Mouse (Mus musculus) adipocyte (in vitro differentiated cells): ENCODE results near the gene Bag6.
"Not testable (repeated sequence)": the region's sequence is repeated elsewhere in the genome, so short reads cannot be mapped to it uniquely, and the experiment has no call there.

Experiments used
- DNase-seq: peaks from one replicate; pipeline ENCODE4 v3.0.0-alpha.2; 2016; ENCODE audit warnings: low spot score

Gene Bag6

DNA sequence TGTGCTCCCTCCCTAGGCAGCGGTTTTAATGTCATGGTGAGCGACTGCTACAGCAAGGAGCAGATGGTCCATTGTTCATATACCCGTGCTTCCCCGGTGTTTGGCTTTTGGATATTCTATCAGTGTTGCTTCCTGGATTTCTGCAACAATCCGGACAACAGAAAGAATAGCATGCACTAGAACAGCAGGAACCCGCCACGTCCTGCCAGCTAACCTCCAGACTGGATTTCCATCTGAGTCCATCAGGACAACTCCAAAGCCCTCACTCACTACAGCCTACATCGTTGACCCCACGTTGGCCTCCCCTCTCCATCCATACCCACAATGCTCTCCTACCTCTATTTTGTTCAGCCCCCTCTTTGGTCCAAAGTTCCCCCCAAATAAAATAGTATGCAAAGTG, 23.2 kb upstream of the Bag6 start:
- DNase-seq = no peak

DNA sequence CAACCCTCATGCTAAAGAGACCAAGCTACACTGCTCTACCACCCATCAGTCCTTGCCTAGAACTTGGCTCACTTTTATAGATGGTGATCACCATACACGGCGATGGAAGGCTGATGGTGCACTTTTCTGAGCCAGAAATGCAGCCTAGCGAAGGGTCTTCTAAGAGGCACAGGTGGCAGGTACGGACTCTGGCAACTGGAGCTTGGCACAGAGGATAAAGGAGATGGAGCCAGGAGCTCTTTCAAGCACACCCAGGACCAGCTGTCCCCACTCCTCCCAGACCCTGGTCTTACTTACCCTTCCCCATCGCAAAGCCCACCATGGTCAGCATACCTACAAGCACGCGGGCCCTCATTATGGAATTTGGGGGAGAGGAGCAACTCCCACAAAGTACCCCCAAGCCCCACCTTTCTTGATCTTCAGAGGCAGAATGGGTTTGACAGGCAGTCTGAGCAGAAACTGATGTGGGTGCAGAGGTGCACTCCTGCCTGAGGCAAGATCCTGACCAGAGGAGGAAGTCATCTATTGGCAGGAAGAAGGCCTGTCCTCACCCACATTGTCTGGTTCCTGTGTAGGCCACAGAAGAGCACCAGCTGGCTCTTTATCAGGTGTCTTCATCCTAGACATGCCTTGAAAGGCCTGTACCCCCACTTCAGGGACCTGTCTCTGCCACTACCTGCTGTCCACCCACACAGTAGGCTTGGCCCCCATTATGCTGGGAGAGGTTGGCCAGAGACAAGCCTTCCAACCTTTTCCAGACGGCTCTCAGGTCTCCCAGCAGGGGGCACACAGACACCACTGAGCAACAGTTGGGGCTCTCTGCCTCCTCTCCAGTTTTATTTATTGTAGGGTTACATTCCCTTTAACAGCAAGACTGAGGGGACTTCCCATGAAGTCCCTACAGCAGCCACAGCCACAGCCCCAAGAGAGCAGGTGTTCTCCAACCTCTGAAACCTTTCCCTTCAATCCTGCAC, 19.6 kb upstream of the Bag6 start, which contains the start of gene Ly6g5b:
TSS of gene Ly6g5b (minus strand) at position 383 of the 974 bp plus-strand sequence.
- DNase-seq = peak; percentile 32

DNA sequence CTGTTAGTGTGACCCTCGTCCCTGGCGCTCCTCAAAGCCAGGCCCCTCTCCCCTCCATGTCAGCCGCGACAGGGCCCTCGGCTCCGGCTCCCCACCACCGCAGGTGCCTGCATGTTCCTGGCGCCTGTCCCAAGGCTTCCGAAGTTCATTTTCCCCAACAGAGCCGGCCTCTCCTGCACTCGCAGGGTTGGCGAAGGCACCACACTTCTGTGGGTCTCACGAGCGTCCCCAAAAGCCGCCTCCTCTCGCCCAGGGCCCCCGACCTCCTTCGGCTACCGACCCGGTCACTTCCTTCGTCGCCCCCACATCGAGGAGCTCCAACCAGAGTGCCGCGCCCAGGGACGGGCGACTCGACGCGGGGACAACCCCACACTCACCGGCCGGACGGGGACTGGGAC, 14.2 kb upstream of the Bag6 start:
- peak; percentile 62 for DNase-seq

DNA sequence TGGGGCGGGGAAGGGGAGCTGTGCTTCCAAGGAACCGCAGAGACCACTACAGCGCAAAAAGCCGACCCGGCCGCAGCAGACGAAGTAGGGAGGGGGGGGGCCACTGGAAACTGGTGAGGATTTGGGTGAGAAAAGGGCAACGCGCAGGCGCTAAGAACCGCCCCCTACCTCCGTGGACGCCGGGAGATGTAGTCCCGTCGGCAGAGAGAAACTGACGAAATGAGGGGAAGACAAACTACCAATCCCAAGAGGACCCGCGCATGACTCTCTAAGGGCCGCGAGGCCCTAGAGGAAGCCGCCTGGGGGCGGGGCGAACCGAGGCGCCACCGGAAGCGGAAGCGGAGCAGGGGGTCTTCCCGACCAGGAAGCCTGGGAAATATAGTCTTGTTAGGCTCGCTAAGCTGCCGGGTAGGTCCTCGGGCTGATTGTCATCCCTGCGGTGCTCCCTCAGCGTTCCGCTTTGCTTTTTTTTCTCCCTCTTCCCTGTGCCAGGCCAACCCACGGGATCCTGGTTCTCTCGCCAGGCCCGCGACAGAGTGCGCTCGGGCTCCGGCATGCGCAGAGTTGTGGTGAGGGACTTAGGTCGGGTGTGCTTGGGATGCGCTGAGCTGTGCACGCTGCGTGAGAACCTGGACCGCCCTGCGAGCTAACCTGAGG, 13.7 kb upstream of the Bag6 start, which contains the start of gene Gpank1:
TSS of gene Gpank1 (plus strand) at position 313 of the 657 bp plus-strand sequence.
- DNase-seq = peak; percentile 100

DNA sequence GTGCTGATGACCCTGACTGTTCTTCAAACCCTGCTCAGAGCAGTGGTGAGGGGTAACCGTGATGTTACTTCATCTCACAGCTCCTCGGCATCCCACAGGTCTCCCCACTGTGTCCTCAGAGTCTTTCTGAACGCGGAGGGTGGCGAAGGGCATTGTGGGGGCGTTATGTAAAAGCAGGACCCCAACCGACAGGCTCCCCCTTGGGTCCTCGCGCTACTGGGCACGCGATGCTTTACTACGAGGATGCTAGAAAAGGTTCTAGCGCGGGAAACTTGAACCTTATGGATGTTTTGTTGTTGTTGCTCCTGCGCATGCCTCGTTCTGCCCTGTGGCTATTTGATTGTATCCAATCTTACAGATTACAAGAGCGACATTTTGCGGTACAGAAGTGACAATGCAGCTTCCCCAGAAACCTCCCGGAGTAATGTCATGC, 13.1 kb upstream of the Bag6 start, which contains the start of gene Csnk2b:
TSS of gene Csnk2b (minus strand) at position 183 of the 433 bp plus-strand sequence.
- DNase-seq = peak; percentile 95

DNA sequence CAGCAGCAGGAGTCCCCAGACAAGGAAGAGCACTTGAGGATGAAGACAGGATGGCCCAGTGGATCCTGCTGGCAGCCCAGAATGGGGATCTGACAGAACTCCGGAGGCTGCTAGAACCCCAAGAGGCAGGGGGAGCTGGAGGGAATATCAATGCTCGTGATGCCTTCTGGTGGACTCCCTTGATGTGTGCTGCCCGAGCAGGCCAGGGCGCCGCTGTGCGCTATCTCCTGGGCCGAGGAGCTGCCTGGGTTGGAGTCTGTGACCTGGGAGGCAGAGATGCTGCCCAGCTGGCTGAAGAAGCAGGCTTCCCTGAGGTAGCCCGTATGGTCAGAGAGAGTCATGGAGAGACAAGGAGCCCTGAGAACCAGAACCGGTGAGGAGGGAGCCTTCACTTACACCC, 11.7 kb upstream of the Bag6 start:
- not testable (repeated sequence) for DNase-seq

DNA sequence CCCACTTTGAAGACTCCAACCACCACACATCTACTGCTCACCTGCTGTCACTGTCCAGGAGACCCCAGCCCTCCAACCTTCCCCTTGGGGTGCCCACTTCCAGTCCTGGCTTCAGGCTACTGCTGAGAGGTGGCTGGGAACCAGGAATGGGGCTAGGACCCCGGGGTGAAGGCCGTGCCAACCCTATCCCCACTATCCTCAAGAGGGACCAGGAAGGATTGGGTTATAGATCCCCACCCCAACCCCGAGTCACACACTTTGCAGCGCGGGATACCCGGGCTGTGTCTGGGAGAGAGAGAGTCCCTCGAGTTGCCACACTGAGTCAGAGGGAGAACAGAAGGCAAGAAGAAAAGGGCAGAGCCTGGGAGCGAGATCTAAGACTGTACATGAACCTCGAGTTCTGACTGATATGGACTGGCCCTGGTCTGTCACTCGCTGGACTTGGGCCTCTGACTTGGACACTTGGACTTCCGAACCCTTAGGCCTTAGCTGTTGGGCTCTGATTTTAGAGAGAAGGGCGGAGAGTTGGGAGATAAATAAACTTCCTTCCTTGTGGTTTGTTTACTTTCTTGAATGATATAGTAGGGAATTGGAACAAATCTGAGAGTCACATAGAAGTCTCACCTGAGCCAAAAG, 10.6 kb upstream of the Bag6 start:
- not testable (repeated sequence) for DNase-seq

DNA sequence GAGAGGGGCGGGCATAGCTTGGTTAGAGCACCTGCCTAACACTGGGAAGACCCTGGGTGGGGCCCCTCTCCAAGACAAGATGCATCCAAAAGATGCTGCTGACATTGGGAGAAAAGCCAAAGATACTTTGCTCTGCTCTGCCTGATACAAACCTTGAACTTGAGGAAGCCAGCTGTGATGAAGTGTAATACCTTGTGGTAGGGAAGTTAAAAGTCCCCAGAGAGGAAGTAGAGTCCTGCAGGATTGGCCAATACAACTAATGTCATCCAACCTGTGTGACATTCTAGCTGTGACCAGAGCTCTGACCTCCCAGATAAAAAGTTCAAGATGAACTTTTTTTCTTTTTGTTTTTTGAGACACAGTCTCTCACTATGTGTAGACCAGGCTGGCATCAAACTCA, 9.9 kb upstream of the Bag6 start:
- no peak for DNase-seq

DNA sequence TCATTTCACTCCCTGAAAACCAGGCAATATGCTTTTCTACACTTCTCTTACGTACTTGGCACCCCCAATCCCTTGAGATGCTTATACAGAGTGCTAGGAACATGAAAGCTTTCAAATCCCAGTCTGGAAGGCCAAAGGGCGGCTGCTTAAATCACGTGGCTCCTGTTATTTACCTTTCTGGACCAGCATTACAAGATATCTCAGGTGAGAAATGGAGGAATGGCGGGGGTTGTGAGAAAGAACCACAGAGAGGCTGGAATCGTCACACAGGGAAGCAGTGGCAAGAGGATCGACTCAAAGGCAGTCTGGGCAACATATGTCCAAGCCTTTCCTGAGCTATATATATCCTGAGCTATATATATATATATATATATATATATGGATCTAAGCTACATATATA, 9.4 kb upstream of the Bag6 start:
- DNase-seq = no peak

DNA sequence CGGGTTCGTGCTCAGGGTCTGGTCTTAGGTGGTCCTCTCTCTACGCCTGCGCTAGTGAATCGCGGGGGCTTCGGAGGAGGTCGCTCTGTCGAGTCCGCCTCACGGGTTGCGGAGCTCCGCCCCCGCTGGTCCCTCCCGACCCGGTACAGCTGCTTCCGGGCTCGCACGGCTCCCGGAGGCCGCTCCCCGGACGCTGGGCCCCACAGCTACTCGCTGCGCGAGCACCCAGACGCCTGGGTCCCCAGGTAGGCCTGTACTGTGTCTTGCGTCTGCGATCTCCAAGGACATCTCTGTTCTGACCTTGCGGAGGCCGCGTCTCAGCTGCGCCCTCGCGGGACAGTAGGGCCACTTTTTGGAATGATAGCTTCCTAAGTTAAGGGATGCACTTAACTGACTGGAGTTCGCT, 8.8 kb upstream of the Bag6 start, which contains the start of gene D17H6S53E:
TSS of gene D17H6S53E (plus strand) at position 168 of the 406 bp plus-strand sequence.
- DNase-seq = peak; percentile 62

DNA sequence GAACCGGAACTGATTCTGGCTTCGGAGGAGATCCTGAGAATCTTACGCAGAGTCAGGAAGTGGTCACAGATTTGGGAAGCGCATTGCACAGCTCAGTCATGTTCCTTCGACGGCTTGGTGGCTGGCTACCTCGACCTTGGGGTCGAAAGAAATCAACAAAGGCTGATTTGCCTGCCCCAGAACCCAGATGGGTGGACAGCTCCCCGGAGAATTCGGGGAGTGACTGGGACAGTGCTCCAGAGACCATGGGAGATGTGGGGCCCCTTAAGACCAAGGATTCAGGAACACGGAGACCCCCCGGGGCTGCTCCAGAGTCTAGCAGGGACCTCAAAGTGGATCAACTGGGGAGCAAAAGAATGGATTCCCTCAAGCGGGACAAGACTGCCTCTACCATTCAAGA, 8.0 kb upstream of the Bag6 start:
- DNase-seq = no peak

DNA sequence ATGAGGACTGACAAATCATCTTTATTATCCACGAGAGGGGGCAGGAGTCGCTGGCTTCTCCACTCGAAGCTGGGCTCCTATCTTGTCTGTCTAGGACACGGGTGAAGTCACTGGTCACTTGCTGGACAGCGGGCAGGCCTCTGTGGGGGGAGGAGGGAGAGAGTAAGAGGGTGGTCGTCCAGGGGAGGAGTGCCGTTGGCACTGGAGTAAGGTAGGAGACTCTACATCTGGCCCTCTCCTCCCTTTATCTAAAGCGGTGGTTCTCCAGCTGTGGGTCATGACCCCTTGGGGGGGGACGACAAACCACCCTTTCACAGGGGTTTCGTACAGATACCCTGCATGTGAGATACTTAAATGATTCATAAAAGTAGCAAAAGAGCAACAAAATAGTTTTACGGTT, 6.0 kb upstream of the Bag6 start:
- no peak for DNase-seq

DNA sequence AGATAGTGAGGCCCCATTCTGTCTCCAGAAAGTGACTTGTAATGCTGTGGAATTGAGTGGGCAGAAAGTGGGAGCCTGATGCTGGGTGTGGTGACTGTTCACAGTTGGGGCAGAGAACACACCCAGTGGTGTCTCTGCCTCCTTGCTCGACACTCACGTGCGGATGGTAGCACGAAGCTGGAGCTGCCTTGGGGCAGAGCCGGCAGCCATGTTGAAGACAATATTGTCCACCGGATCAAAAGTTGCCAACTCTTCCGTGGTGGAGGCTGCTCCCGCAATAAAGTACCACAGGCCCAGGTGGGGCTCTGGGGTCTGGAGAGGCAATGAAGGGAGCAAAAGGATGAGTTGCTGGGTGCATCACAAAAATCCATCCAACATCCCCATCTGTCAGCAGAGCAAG, 3.9 kb upstream of the Bag6 start:
- no peak for DNase-seq

DNA sequence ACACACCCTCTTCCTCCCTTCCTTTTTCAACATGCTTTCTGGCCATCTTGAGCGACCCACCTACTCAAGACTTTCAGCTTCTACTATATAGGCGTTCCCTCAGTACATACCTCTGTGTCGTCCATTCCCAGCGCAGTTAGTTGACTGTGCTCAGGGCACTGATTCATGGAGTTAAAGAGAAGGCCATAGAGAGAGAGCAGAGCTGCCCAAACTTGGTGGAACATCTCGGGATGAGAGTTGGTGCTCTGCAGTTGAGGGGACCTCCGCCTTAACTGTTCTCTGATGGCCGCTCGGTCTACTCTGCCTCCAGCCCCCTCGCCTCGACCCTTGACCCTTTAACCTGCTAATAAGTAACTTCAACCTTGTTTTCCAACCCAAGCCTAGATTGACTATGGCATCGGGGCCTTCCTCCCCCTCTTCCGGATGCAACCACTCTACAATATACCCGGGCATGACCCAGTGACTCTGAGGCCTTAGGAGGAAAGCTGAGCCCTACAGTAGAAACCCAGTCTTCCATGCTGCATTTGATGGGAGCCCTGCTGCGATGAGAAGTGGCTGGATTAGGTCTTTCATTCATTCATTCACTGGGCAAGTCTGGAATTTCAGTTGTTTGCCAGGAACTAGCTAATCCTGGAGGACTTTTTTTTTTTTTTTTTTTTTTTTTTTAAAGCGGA, 3.3 kb upstream of the Bag6 start, which contains the start of gene Apom:
TSS of gene Apom (minus strand) at position 551 of the 674 bp plus-strand sequence.
- DNase-seq = no peak

DNA sequence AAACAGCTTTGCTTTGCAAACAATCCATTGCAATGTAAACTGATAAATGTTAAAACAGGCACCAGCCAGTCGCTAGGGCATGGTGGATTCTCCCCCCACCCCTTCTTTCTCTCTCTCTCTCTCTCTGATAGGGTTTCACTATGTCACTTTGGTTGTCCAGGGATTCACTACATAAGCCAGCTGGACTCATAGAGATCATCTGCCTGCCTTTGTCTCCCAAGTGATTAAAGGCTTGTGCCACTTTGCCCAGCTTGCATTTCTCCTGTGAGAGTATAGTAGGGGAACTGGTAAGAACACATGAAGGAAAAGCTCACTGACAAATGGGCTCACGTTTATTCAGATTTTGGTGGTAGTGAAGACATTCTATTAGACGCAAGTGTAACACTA, 2.8 kb upstream of the Bag6 start:
- no peak for DNase-seq

DNA sequence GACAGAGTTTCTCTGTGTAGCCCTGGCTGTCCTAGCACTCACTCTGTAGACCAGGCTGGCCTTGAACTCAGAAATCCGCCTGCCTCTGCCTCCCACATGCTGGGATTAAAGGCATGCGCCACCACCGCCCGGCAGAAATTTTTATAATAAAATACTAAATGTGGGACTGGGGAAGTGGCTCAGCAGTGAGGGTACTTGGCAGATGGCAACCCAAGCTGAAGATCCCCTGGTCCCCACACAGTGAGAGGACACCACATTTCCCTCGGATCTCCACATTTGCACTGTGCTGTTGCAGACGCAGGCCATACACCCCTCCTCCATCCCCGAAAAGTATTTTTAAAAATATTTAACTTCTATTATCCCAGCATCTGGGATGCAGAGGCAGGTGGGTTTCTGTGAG, 1.5 kb upstream of the Bag6 start:
- DNase-seq = no peak

DNA sequence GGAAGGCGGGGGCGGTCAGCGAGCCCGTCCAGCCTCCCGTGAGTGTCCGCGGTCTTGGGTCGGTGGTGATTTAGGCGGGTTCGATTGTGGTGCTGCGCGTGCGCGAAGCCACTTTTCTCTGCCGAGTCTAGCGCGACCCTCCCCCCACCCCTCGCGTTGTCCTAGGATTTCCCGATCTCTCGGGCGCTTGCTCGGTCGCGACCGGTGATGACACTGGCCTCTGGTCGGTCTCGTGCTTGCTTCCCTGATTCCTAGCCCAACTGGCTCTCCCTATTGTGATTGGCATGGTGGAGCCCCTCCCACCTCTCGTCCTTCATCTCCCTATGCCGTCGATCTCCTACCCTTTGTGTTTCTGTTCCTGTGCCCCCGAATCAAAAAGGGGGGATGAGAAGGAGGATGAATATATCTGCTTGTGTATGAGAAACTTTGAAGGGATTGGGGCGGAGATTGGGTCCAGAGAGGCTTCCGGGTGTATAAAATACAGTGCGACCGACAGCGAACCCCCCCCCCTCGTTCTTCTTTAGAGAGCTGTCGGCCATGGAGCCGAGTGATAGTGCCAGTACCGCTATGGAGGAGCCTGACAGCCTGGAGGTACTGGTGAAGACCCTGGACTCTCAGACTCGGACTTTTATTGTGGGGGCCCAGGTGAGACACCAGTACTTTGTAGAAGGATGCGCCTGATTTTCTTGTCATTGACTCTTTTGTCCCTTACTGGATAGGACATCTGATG, 778 bp downstream of the Bag6 start:
- DNase-seq = peak; percentile 93

DNA sequence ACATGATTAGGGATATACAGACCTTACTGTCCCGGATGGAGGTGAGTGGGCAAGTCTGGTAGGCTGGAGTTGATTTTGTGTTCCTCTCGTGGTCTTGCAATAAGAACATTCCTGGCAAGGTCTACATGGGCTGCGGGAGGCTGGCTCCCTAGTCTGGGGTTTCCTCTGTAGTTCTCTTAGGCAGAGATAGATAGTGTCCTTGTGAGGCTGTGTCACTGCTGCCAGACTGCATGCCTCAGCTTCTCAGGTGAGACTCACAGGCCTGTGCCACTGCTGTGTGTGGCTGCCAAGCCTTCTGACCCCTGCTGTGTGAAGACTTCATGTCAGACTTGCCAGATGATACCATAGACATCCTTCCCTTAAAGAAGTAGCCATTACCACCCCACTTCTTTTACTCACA, 4.3 kb downstream of the Bag6 start:
- no peak for DNase-seq

DNA sequence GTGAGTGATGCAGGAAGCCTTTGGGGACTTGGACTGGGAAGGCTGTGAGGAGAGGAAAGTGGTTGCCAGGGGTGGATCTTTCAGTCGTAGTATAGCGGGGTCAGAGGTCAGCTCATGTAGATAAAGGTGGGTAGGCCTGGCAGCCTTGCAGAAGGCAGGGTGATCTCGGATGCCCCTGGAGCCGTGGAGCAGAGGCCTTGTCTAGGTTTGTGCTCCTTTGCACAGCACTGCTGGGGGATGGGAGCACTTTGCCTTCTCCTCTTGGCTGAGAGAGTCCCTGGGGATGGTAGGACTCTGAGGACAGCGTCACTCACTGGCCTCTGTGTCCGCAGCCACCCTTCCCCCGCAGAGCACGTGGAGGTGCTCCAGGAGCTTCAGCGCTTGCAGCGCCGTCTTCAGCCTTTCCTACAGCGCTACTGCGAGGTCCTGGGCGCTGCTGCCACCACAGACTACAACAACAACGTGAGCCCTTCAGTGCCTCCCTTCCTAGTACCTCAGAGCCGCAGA, 5.6 kb downstream of the Bag6 start:
- DNase-seq = no peak

DNA sequence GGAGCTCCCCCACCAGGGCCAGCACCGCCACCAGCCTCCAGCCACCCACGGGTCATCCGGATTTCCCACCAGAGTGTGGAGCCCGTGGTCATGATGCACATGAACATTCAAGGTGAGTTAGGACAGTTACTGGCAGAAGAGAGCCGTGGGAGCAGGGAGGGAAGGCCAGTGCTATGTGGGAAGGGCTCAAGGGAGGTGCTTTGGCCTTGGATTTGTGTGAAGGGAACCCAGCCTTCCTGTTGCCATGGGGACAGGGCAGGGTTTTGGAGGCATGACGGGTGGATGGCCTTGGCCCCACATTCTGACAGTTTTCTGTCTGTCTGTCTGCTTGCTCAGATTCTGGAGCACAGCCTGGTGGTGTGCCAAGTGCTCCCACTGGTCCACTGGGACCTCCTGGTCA, 7.0 kb downstream of the Bag6 start:
- peak; percentile 66 for DNase-seq

DNA sequence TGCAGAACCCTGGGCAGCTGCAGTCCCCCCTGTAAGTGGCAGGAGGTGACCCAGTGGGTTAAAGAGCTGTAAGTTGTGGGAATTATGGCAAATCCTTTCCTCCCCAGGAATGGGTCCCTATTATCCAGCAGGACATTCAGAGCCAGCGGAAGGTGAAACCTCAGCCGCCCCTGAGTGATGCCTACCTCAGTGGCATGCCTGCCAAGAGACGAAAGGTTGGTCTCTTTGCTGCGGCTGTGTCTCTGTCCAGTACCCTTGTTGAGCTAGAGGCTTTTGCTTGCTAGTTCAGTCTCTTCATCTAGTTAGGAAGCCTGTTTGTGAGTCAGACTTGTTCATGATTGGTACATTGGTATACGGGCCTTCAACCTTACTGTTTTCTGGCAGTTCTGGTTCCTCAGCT, 11.2 kb downstream of the Bag6 start:
- DNase-seq = no peak
